Mouse (Mus musculus): Measurements from ENCODE around the gene Txndc8.

DNA sequence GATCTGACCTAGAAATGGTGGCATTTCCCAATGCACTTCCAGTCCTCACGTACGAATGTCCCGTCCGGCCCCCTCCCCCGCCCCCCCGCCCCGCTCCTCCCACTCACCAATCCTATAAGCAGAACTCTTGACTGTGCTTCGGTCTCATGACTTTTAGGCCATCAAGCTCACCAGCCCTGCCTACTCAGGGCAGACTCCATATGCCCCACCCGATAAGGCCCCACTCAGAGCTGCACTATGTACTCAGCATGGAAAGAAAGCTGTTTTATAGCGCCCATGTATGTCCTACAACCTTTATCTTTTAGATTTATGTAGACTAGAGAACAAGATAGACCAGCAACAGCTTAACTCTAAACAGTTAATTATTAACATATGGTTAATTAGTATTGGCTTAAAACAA is 61.9 kb downstream of the Txndc8 start:
- no peak for TF ChIP-seq CTCF (IDR thresholded peaks at IDR 0.05; ENCODE audit: extremely low read depth, insufficient read depth, low read length)
- TF ChIP-seq POLR2A (IDR thresholded peaks at IDR 0.05; ENCODE audit: extremely low read depth, insufficient read depth, low read length): no peak

Measured in cortical plate, adult 2 months (tissue).